Mouse (Mus musculus) megakaryocyte-erythroid progenitor cell, adult 5-6 weeks (primary cell): ENCODE data around the gene Slc39a3. TPM values are rescaled to one million over a fixed set of nuclear protein-coding genes. Genes with fewer than 3 reads are reported as not detected.
"Not testable (repeated sequence)": the region's sequence is repeated elsewhere in the genome, so short reads cannot be mapped to it uniquely, and the experiment has no call there.

ENCODE experiments used
- ATAC-seq: replicated peaks from 2 replicates; pipeline ENCODE4 v1.8.0; 2016; ENCODE audit warnings: mild to moderate bottlenecking, inconsistent platforms; ENCODE audit not compliant: severe bottlenecking, poor library complexity, low FRiP score, low TSS enrichment
- total RNA-seq, 2 experiments: library from RNA; stranded (forward) in 1 of 2; stranded (reverse) in 1 of 2; fragments of 200-1000, 215-1000 nt in 1 of 2; fragments of >200 nt in 1 of 2; fragmentation: Nextera tagmentation in 1 of 2; gene quantifications; 2 replicates each; pipeline ENCODE4 v1.2.3; 2014 to 2017

Gene Slc39a3
- total RNA-seq (2014; fragmentation: Nextera tagmentation) (7.0 TPM in 2 replicates), total RNA-seq (2017) (3.4 and 7.2 TPM in 2 replicates)

GRCm38 (mm10) chr10:81036988-81037580 lies at the start of gene Slc39a3:
Slc39a3 (minus strand) TSS chr10:81037426.
- peak; percentile 97 for ATAC-seq

GRCm38 (mm10) chr10:81087021-81087420 lies 49.8 kb upstream of the Slc39a3 start:
- ATAC-seq = no peak

- ATAC-seq = peak; percentile 58
These were observed 45.1 kb upstream of the Slc39a3 start for GRCm38 (mm10) chr10:81082168-81082960.

GRCm38 (mm10) chr10:81080008-81080655 lies 42.9 kb upstream of the Slc39a3 start:
- ATAC-seq = no peak

GRCm38 (mm10) chr10:81077916-81078315 lies 40.7 kb upstream of the Slc39a3 start:
- no peak for ATAC-seq

- ATAC-seq = no peak
These were observed 39.1 kb upstream of the Slc39a3 start for GRCm38 (mm10) chr10:81076356-81076755.

GRCm38 (mm10) chr10:81075734-81076133 lies 38.5 kb upstream of the Slc39a3 start:
- ATAC-seq = no peak

- ATAC-seq = no peak
These were observed 36.2 kb upstream of the Slc39a3 start for GRCm38 (mm10) chr10:81073464-81073863.

- ATAC-seq = no peak
These were observed 35.1 kb upstream of the Slc39a3 start for GRCm38 (mm10) chr10:81072290-81072689.

- peak; percentile 95 for ATAC-seq
These were observed 32.6 kb upstream of the Slc39a3 start, which contains the start of gene Thop1 for GRCm38 (mm10) chr10:81069836-81070235. Thop1 (plus strand) TSS chr10:81070035.

GRCm38 (mm10) chr10:81068706-81069105 lies 31.5 kb upstream of the Slc39a3 start:
- ATAC-seq = no peak

- not testable (repeated sequence) for ATAC-seq
These were observed 27.3 kb upstream of the Slc39a3 start for GRCm38 (mm10) chr10:81064519-81064918.

GRCm38 (mm10) chr10:81062710-81063109 lies 25.5 kb upstream of the Slc39a3 start:
- no peak for ATAC-seq

GRCm38 (mm10) chr10:81059603-81060543 lies 22.6 kb upstream of the Slc39a3 start, which contains the start of gene Sgta:
Sgta (minus strand) TSS chr10:81060181.
- peak; percentile 88 for ATAC-seq

- no peak for ATAC-seq
These were observed 21.7 kb upstream of the Slc39a3 start for GRCm38 (mm10) chr10:81058896-81059295.

GRCm38 (mm10) chr10:81057406-81058130 lies 20.3 kb upstream of the Slc39a3 start:
- no peak for ATAC-seq

GRCm38 (mm10) chr10:81055802-81056340 lies 18.6 kb upstream of the Slc39a3 start:
- not testable (repeated sequence) for ATAC-seq

- ATAC-seq = no peak
These were observed 17.9 kb upstream of the Slc39a3 start for GRCm38 (mm10) chr10:81055169-81055568.
